Comparison of ENCODE assay signal across 11 mouse cellular contexts in the genomic region with DNA sequence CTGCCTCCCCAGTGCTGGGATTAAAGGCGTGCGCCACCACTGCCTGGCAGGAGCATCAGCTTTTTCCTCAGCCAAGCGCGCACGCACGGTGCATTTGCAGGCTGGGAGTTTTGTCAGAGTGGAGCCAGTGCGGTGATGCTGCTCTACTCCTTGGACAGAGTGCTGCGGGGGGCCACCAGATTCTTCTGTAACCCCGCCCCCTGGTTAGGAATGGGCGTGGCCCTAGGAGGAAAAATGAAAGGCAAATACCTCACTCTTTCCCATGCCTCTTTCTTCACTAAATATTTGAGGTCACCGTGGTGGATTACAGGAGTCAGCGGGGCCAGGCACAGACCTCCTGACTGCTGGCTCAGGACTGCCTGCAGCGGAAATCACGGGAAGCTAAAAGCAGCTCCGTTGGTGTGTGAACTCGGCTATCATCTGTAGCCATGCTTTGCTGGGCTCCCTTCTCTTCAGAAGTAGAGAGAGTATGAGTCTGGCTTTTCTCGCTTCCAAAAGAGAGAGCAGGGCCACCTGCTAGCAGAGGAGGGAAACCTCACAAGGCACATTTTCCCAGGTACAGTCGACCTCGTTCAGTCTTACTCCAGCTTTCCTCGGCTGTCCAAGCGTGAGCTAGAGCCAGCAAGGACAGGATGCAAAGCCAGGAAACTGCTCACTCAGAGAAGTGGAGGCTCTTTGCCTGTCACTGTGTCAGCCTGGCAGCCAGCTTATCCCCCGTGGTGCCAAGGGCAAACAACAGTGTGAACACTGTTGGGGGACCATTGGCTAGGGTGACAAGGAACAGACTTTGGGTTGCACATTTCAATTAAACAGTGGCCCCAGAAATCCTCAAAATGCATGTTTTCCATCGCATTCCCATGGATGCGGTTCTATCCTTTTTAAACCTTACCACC. TPM values are rescaled to one million over a fixed set of nuclear protein-coding genes. Genes with fewer than 3 reads are reported as not detected.
A peak's percentile ranks its signal among the peaks of the same experiment; 100 is the strongest.
DNase-seq lines count a peak whose midpoint lies in the region; ATAC-seq and TF ChIP-seq lines count a peak whose summit lies in the region.
"Had no signal": no experiment of that assay in that cellular context is flagged by ENCODE, and none has a peak within 500 bp of the region (broad histone marks: within the 10 kb centered on the region; RNA-seq: fewer than 3 reads in every experiment).

No protein-coding gene starts in this region.

- no peak for DNase-seq in embryonic facial prominence, embryonic 11.5 days (ENCODE audit: low spot score)
- DNase-seq in embryonic facial prominence, embryonic 10.5 days (ENCODE audit: low spot score) = no peak
- no peak for DNase-seq in liver, embryonic 11.5 days (ENCODE audit: low spot score)
- DNase-seq in Muller cell, postnatal 12 days (ENCODE audit: inconsistent ontology term) = peak; percentile 10
- DNase-seq in urinary bladder, postnatal 4 days (ENCODE audit: low spot score in 2 of 2) = no peak
- DNase-seq in layer of hippocampus, adult 2 months (ENCODE audit: low spot score in 2 of 2) = no peak
- DNase-seq: kidney, postnatal 14 days; thymus, adult 18-20 months had no signal

- no peak for TF ChIP-seq CTCF in layer of hippocampus, adult 2 months (conservative IDR thresholded peaks at IDR 0.05)

- no peak overlapping the region for H3K4me2 ChIP-seq in embryonic facial prominence, embryonic 11.5 days (ENCODE audit: low read depth, low read length)
- peak overlapping the region; percentile 11; the same call in 1 of the 2 replicates for H3K4me2 ChIP-seq in liver, embryonic 12.5 days
- no peak overlapping the region; the same call in 1 of the 2 replicates for H3K4me2 ChIP-seq in liver, embryonic 11.5 days

- no peak overlapping the region for H3K27ac ChIP-seq in embryonic facial prominence, embryonic 11.5 days (replicated peaks; ENCODE audit: low read depth, low read length)
- no peak overlapping the region for H3K27ac ChIP-seq in embryonic facial prominence, embryonic 10.5 days (replicated peaks)
- H3K27ac ChIP-seq in liver, embryonic 12.5 days = no peak overlapping the region
- no peak overlapping the region for H3K27ac ChIP-seq in liver, embryonic 11.5 days (ENCODE audit: low read depth, low read length)
- no peak overlapping the region for H3K27ac ChIP-seq in layer of hippocampus, adult 2 months

- no peak overlapping the region for H3K4me3 ChIP-seq in embryonic facial prominence, embryonic 11.5 days (ENCODE audit: low read depth, low read length)
- H3K4me3 ChIP-seq in embryonic facial prominence, embryonic 10.5 days = no peak overlapping the region
- no peak overlapping the region for H3K4me3 ChIP-seq in liver, embryonic 12.5 days
- H3K4me3 ChIP-seq in liver, embryonic 11.5 days (ENCODE audit: low read depth, low read length) = no peak overlapping the region
- no peak overlapping the region for H3K4me3 ChIP-seq in layer of hippocampus, adult 2 months

- no peaks in the 10 kb centered on the region for H3K4me1 ChIP-seq in embryonic facial prominence, embryonic 11.5 days (ENCODE audit: control insufficient read depth, insufficient read depth, low read length)
- no peaks in the 10 kb centered on the region for H3K4me1 ChIP-seq in embryonic facial prominence, embryonic 10.5 days
- H3K4me1 ChIP-seq in liver, embryonic 12.5 days = no peaks in the 10 kb centered on the region
- no peaks in the 10 kb centered on the region for H3K4me1 ChIP-seq in liver, embryonic 11.5 days (replicated peaks; ENCODE audit: control insufficient read depth, insufficient read depth, low read length)

- no peaks in the 10 kb centered on the region for H3K36me3 ChIP-seq in embryonic facial prominence, embryonic 11.5 days (replicated peaks; ENCODE audit: control insufficient read depth, insufficient read depth, low read depth, low read length)
- H3K36me3 ChIP-seq in embryonic facial prominence, embryonic 10.5 days (replicated peaks) = peaks cover 3% of the 10 kb centered on the region; the same call in 1 of the 2 replicates
- H3K36me3 ChIP-seq in liver, embryonic 12.5 days = no peaks in the 10 kb centered on the region
- H3K36me3 ChIP-seq in liver, embryonic 11.5 days (ENCODE audit: control insufficient read depth, insufficient read depth, low read length) = no peaks in the 10 kb centered on the region

- 0 out of 2 replicates have a peak, but pooled peaks have one; percentile 18 for ATAC-seq in embryonic facial prominence, embryonic 11.5 days (replicated peaks; ENCODE audit: insufficient number of reproducible peaks, low FRiP score, low TSS enrichment, low read depth)
- no peak for ATAC-seq in liver, embryonic 12.5 days
- no peak for ATAC-seq in liver, embryonic 11.5 days (replicated peaks; ENCODE audit: low FRiP score)
- ATAC-seq in megakaryocyte-erythroid progenitor cell, adult 5-6 weeks (replicated peaks; ENCODE audit: low FRiP score, low TSS enrichment, poor library complexity, severe bottlenecking) = 0 out of 2 replicates have a peak, but pooled peaks have one; percentile 15
- ATAC-seq: intestine, embryonic 16.5 days had no signal

- H3K27me3 ChIP-seq in embryonic facial prominence, embryonic 11.5 days (ENCODE audit: control insufficient read depth, insufficient read depth, low read length) = no peaks in the 10 kb centered on the region
- no peaks in the 10 kb centered on the region for H3K27me3 ChIP-seq in embryonic facial prominence, embryonic 10.5 days (replicated peaks; ENCODE audit: low read depth, poor library complexity, severe bottlenecking)
- H3K27me3 ChIP-seq in liver, embryonic 12.5 days (replicated peaks) = no peaks in the 10 kb centered on the region
- H3K27me3 ChIP-seq in liver, embryonic 11.5 days (replicated peaks; ENCODE audit: control insufficient read depth, insufficient read depth, low read length) = no peaks in the 10 kb centered on the region

- no peaks in the 10 kb centered on the region for H3K9me3 ChIP-seq in embryonic facial prominence, embryonic 11.5 days (replicated peaks; ENCODE audit: control insufficient read depth, low read length)
- no peaks in the 10 kb centered on the region for H3K9me3 ChIP-seq in embryonic facial prominence, embryonic 10.5 days
- no peaks in the 10 kb centered on the region for H3K9me3 ChIP-seq in liver, embryonic 12.5 days (replicated peaks)
- no peaks in the 10 kb centered on the region for H3K9me3 ChIP-seq in liver, embryonic 11.5 days (ENCODE audit: control insufficient read depth, low read length)

- no peak overlapping the region for H3K9ac ChIP-seq in embryonic facial prominence, embryonic 11.5 days (replicated peaks; ENCODE audit: low read length)
- no peak overlapping the region for H3K9ac ChIP-seq in liver, embryonic 12.5 days
- H3K9ac ChIP-seq in liver, embryonic 11.5 days (ENCODE audit: low read depth, low read length) = no peak overlapping the region

- 83% methylated on average over 24 of the region's 24 CpGs for WGBS in embryonic facial prominence, embryonic 11.5 days
- WGBS in embryonic facial prominence, embryonic 10.5 days = 79% methylated on average over 24 of the region's 24 CpGs
- 59% methylated on average over 24 of the region's 24 CpGs for WGBS in liver, embryonic 12.5 days (ENCODE audit: insufficient replicate concordance)
- WGBS in liver, embryonic 11.5 days = 65% methylated on average over 24 of the region's 24 CpGs

RNA-seq across cellular contexts. Expression of a gene that starts 51.3 kb away (rescaled TPM):
- polyA plus RNA-seq in embryonic facial prominence, embryonic 11.5 days (2014; fragmentation: Nextera tagmentation; extraction: Ambion mirVana) = 4.7 and 5.5 TPM in 2 replicates
- polyA plus RNA-seq in embryonic facial prominence, embryonic 10.5 days (2016; fragmentation: Nextera tagmentation; extraction: Ambion mirVana) = 6.1 and 6.8 TPM in 2 replicates
- polyA plus RNA-seq in liver, embryonic 12.5 days (2016; fragmentation: Nextera tagmentation; extraction: Ambion mirVana) = 10.0 and 10.7 TPM in 2 replicates
- polyA plus RNA-seq in liver, embryonic 11.5 days (2014; fragmentation: Nextera tagmentation; extraction: Ambion mirVana) = 12.1 and 12.5 TPM in 2 replicates
- total RNA-seq in megakaryocyte-erythroid progenitor cell, adult 5-6 weeks (2014; fragmentation: Nextera tagmentation) = 24.1 and 26.1 TPM in 2 replicates
- total RNA-seq in megakaryocyte-erythroid progenitor cell, adult 5-6 weeks (2017) = 30.3 and 34.1 TPM in 2 replicates
- 1 to 10 TPM; 3.8 to 4.6 TPM for total RNA-seq in layer of hippocampus, adult 2 months (2021)

Comparison
In these comparisons a context has a peak if more than half of its experiments do, and no peak if none do; other contexts are left out.
1. ATAC-seq: peak in embryonic facial prominence, embryonic 11.5 days (single experiment) and megakaryocyte-erythroid progenitor cell, adult 5-6 weeks (single experiment); none in liver, embryonic 12.5 days (single experiment) and liver, embryonic 11.5 days (single experiment).